Mouse (Mus musculus) heart, adult 2 months (tissue): Measurements from ENCODE around the gene Gm28053.

ENCODE experiments used
- CTCF ChIP-seq: fragments of 200-600 bp; IDR thresholded peaks from 2 replicates; pipeline ENCODE4 v1.8.1; 2022; ENCODE audit warnings: antibody characterized with exemption, mild to moderate bottlenecking, moderate library complexity
- EP300 ChIP-seq: fragments of 200-500 bp; IDR thresholded peaks from 2 replicates; pipeline ENCODE4 v1.6.1; 2011; ENCODE audit warnings: low read depth, low read length, control low read depth; ENCODE audit not compliant: insufficient read depth
- POLR2A ChIP-seq: fragments of 200-500 bp; IDR thresholded peaks from 2 replicates; pipeline ENCODE4 v1.6.1; 2011; ENCODE audit warnings: mild to moderate bottlenecking, low read depth, low read length, control low read depth; ENCODE audit not compliant: insufficient read depth

DNA sequence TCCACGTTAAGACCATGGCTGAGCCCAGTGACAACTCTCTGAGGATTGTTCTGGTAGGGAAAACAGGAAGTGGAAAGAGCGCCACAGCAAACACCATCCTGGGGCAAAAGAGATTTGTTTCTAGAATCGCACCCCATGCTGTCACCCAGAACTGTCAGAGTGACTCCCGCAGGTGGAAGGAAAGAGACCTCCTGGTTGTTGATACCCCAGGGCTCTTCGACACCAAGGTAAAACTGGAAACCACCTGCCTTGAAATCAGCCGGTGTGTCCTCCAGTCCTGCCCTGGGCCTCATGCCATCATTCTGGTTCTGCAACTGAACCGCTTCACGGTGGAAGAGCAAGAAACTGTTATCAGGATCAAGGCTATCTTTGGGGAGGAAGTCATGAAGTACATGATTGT, 5.1 kb downstream of the Gm28053 start:
- TF ChIP-seq CTCF (no peak), POLR2A (no peak), EP300 (no peak)
